ENCODE assay signal across 8 mouse cellular contexts in genomic region chr3:95134133-95134532, GRCm38 (mm10). TPM values are rescaled to one million over a fixed set of nuclear protein-coding genes. Genes with fewer than 3 reads are reported as not detected.
DNase-seq lines count a peak whose midpoint lies in the region; ATAC-seq lines count a peak whose summit lies in the region.
"Not testable (repeated sequence)": the region's sequence is repeated elsewhere in the genome, so short reads cannot be mapped to it uniquely, and the experiment has no call there.

No protein-coding gene starts in this region.

- WGBS in embryonic facial prominence, embryonic 11.5 days = no CpG with 5 or more reads among the region's 12 CpGs
- WGBS in forebrain, embryonic 14.5 days = no CpG with 5 or more reads among the region's 12 CpGs
- no CpG with 5 or more reads among the region's 12 CpGs for WGBS in heart, embryonic 16.5 days
- WGBS in intestine, embryonic 14.5 days = no CpG with 5 or more reads among the region's 12 CpGs
- no CpG with 5 or more reads among the region's 12 CpGs for WGBS in limb, embryonic 12.5 days
- no CpG with 5 or more reads among the region's 12 CpGs for WGBS in lung, embryonic 15.5 days
- WGBS in midbrain, embryonic 16.5 days = no CpG with 5 or more reads among the region's 12 CpGs
- no CpG with 5 or more reads among the region's 12 CpGs for WGBS in stomach, embryonic 16.5 days

- not testable (repeated sequence) for H3K4me1 ChIP-seq in embryonic facial prominence, embryonic 11.5 days (ENCODE audit: control insufficient read depth, insufficient read depth, low read length)
- peaks cover 11% of the 10 kb centered on the region for H3K4me1 ChIP-seq in forebrain, embryonic 14.5 days (ENCODE audit: control insufficient read depth, insufficient read depth, low read length)
- peaks cover 15% of the 10 kb centered on the region for H3K4me1 ChIP-seq in heart, embryonic 16.5 days (ENCODE audit: control insufficient read depth, insufficient read depth, low read length)
- peaks cover 14% of the 10 kb centered on the region for H3K4me1 ChIP-seq in intestine, embryonic 14.5 days (replicated peaks; ENCODE audit: control insufficient read depth, insufficient read depth, low read length)
- H3K4me1 ChIP-seq in limb, embryonic 12.5 days (replicated peaks) = peaks cover 22% of the 10 kb centered on the region
- H3K4me1 ChIP-seq in lung, embryonic 15.5 days = peaks cover 19% of the 10 kb centered on the region
- H3K4me1 ChIP-seq in midbrain, embryonic 16.5 days (ENCODE audit: control insufficient read depth, insufficient read depth, low read length) = peaks cover 20% of the 10 kb centered on the region
- peaks cover 12% of the 10 kb centered on the region for H3K4me1 ChIP-seq in stomach, embryonic 16.5 days (ENCODE audit: control insufficient read depth, insufficient read depth, low read length)

- H3K4me2 ChIP-seq in embryonic facial prominence, embryonic 11.5 days (ENCODE audit: low read depth, low read length); forebrain, embryonic 14.5 days (ENCODE audit: low read length); heart, embryonic 16.5 days (ENCODE audit: low read depth, low read length); intestine, embryonic 14.5 days (ENCODE audit: low read length); limb, embryonic 12.5 days; lung, embryonic 15.5 days; midbrain, embryonic 16.5 days (ENCODE audit: low read length); stomach, embryonic 16.5 days (ENCODE audit: low read depth, low read length): not testable (repeated sequence)

- H3K4me3 ChIP-seq in embryonic facial prominence, embryonic 11.5 days (ENCODE audit: low read depth, low read length); intestine, embryonic 14.5 days (ENCODE audit: low read depth, low read length): not testable (repeated sequence)
- H3K4me3 ChIP-seq in forebrain, embryonic 14.5 days (ENCODE audit: low read depth, low read length) = peak overlapping the region; percentile 43
- H3K4me3 ChIP-seq in heart, embryonic 16.5 days (ENCODE audit: low read length) = peak overlapping the region; percentile 89; the same call in 1 of the 2 replicates
- H3K4me3 ChIP-seq in limb, embryonic 12.5 days (replicated peaks) = peak overlapping the region; percentile 65
- peak overlapping the region; percentile 65; the same call in 1 of the 2 replicates for H3K4me3 ChIP-seq in lung, embryonic 15.5 days
- peak overlapping the region; percentile 71; the same call in 1 of the 2 replicates for H3K4me3 ChIP-seq in midbrain, embryonic 16.5 days (ENCODE audit: low read depth, low read length)
- H3K4me3 ChIP-seq in stomach, embryonic 16.5 days (replicated peaks; ENCODE audit: low read length) = peak overlapping the region; percentile 83; the same call in 1 of the 2 replicates

- not testable (repeated sequence) for DNase-seq in embryonic facial prominence, embryonic 11.5 days (ENCODE audit: low spot score); forebrain, embryonic 14.5 days (ENCODE audit: low spot score); intestine, embryonic 14.5 days (ENCODE audit: low spot score)

- H3K9me3 ChIP-seq in embryonic facial prominence, embryonic 11.5 days (replicated peaks; ENCODE audit: control insufficient read depth, low read length); forebrain, embryonic 14.5 days (replicated peaks; ENCODE audit: control insufficient read depth, low read length); heart, embryonic 16.5 days (replicated peaks; ENCODE audit: control insufficient read depth, low read length); intestine, embryonic 14.5 days (ENCODE audit: control insufficient read depth, low read length); limb, embryonic 12.5 days; lung, embryonic 15.5 days; midbrain, embryonic 16.5 days (replicated peaks; ENCODE audit: control insufficient read depth, low read length, poor library complexity, severe bottlenecking); stomach, embryonic 16.5 days (replicated peaks; ENCODE audit: control insufficient read depth, low read length): not testable (repeated sequence)

- H3K27me3 ChIP-seq in embryonic facial prominence, embryonic 11.5 days (ENCODE audit: control insufficient read depth, insufficient read depth, low read length); forebrain, embryonic 14.5 days (replicated peaks; ENCODE audit: control insufficient read depth, insufficient read depth, low read length); heart, embryonic 16.5 days (ENCODE audit: control insufficient read depth, insufficient read depth, low read length); intestine, embryonic 14.5 days (replicated peaks; ENCODE audit: control insufficient read depth, insufficient read depth, low read length); limb, embryonic 12.5 days; lung, embryonic 15.5 days; midbrain, embryonic 16.5 days (ENCODE audit: control insufficient read depth, insufficient read depth, low read depth, low read length); stomach, embryonic 16.5 days (ENCODE audit: control insufficient read depth, insufficient read depth, low read length): not testable (repeated sequence)

- ATAC-seq in embryonic facial prominence, embryonic 11.5 days (replicated peaks; ENCODE audit: insufficient number of reproducible peaks, low FRiP score, low TSS enrichment, low read depth) = peak; percentile 26
- peak; percentile 60 for ATAC-seq in forebrain, embryonic 14.5 days
- peak; percentile 23 for ATAC-seq in heart, embryonic 16.5 days (replicated peaks; ENCODE audit: extremely low read depth, insufficient read depth, low FRiP score)
- ATAC-seq in intestine, embryonic 14.5 days (replicated peaks; ENCODE audit: low FRiP score, low TSS enrichment, low read depth) = peak; percentile 56
- ATAC-seq in limb, embryonic 12.5 days (ENCODE audit: insufficient number of reproducible peaks, insufficient read depth, low FRiP score, low TSS enrichment, low read depth) = peak; percentile 48
- ATAC-seq in lung, embryonic 15.5 days (ENCODE audit: borderline replicate concordance, extremely low read depth, low FRiP score, low TSS enrichment) = peak; percentile 48; the same call in 1 of the 2 replicates
- peak; percentile 76 for ATAC-seq in midbrain, embryonic 16.5 days
- peak; percentile 21; the same call in 1 of the 2 replicates for ATAC-seq in stomach, embryonic 16.5 days (ENCODE audit: insufficient read depth, low FRiP score)

- not testable (repeated sequence) for H3K27ac ChIP-seq in embryonic facial prominence, embryonic 11.5 days (replicated peaks; ENCODE audit: low read depth, low read length); forebrain, embryonic 14.5 days (ENCODE audit: low read depth, low read length); heart, embryonic 16.5 days (ENCODE audit: low read length); intestine, embryonic 14.5 days (ENCODE audit: low read depth); limb, embryonic 12.5 days; lung, embryonic 15.5 days; midbrain, embryonic 16.5 days (ENCODE audit: low read length); stomach, embryonic 16.5 days (ENCODE audit: low read length)

- not testable (repeated sequence) for H3K9ac ChIP-seq in embryonic facial prominence, embryonic 11.5 days (replicated peaks; ENCODE audit: low read length); forebrain, embryonic 14.5 days (ENCODE audit: low read length); heart, embryonic 16.5 days (ENCODE audit: low read length); intestine, embryonic 14.5 days (ENCODE audit: low read length); limb, embryonic 12.5 days (replicated peaks); lung, embryonic 15.5 days; midbrain, embryonic 16.5 days (ENCODE audit: low read depth, low read length); stomach, embryonic 16.5 days (ENCODE audit: low read length)

- not testable (repeated sequence) for H3K36me3 ChIP-seq in embryonic facial prominence, embryonic 11.5 days (replicated peaks; ENCODE audit: control insufficient read depth, insufficient read depth, low read depth, low read length); heart, embryonic 16.5 days (ENCODE audit: control insufficient read depth, insufficient read depth); intestine, embryonic 14.5 days (ENCODE audit: control insufficient read depth, insufficient read depth, low read length); midbrain, embryonic 16.5 days (ENCODE audit: control insufficient read depth, insufficient read depth, low read length); stomach, embryonic 16.5 days (ENCODE audit: control insufficient read depth, insufficient read depth, low read length)
- peaks cover 22% of the 10 kb centered on the region for H3K36me3 ChIP-seq in forebrain, embryonic 14.5 days (ENCODE audit: control insufficient read depth, insufficient read depth, low read length)
- H3K36me3 ChIP-seq in limb, embryonic 12.5 days = peaks cover 29% of the 10 kb centered on the region
- H3K36me3 ChIP-seq in lung, embryonic 15.5 days = peaks cover 12% of the 10 kb centered on the region; the same call in 1 of the 2 replicates

RNA-seq across cellular contexts. Expression of gene Lysmd1, which starts 0.2 kb away (rescaled TPM):
- polyA plus RNA-seq in embryonic facial prominence, embryonic 11.5 days (2014; fragmentation: Nextera tagmentation; extraction: Ambion mirVana) = 13.2 and 15.1 TPM in 2 replicates
- 31.4 and 31.8 TPM in 2 replicates for polyA plus RNA-seq in forebrain, embryonic 14.5 days (2014; fragmentation: Nextera tagmentation; extraction: Ambion mirVana)
- 9.7 and 11.3 TPM in 2 replicates for polyA plus RNA-seq in heart, embryonic 16.5 days (2015; fragmentation: Nextera tagmentation; extraction: Ambion mirVana)
- 8.0 and 10.1 TPM in 2 replicates for polyA plus RNA-seq in intestine, embryonic 14.5 days (2014; fragmentation: Nextera tagmentation; extraction: Ambion mirVana)
- polyA plus RNA-seq in limb, embryonic 12.5 days (2016; fragmentation: Nextera tagmentation; extraction: Ambion mirVana) = 16.6 and 18.0 TPM in 2 replicates
- polyA plus RNA-seq in lung, embryonic 15.5 days (2015; fragmentation: Nextera tagmentation; extraction: Ambion mirVana) = 13.3 and 14.9 TPM in 2 replicates
- polyA plus RNA-seq in midbrain, embryonic 16.5 days (2015; fragmentation: Nextera tagmentation; extraction: Ambion mirVana) = 53.8 and 57.6 TPM in 2 replicates
- polyA plus RNA-seq in stomach, embryonic 16.5 days (2015; fragmentation: Nextera tagmentation; extraction: Ambion mirVana) = 13.7 and 14.5 TPM in 2 replicates

RNA-seq across cellular contexts. Expression of gene Scnm1, which starts 0.3 kb away (rescaled TPM):
- polyA plus RNA-seq in embryonic facial prominence, embryonic 11.5 days (2014; fragmentation: Nextera tagmentation; extraction: Ambion mirVana) = 71.8 and 84.0 TPM in 2 replicates
- polyA plus RNA-seq in forebrain, embryonic 14.5 days (2014; fragmentation: Nextera tagmentation; extraction: Ambion mirVana) = 99.6 and 107 TPM in 2 replicates
- polyA plus RNA-seq in heart, embryonic 16.5 days (2015; fragmentation: Nextera tagmentation; extraction: Ambion mirVana) = 54.1 and 59.2 TPM in 2 replicates
- 70.3 and 72.9 TPM in 2 replicates for polyA plus RNA-seq in intestine, embryonic 14.5 days (2014; fragmentation: Nextera tagmentation; extraction: Ambion mirVana)
- 80.7 and 83.6 TPM in 2 replicates for polyA plus RNA-seq in limb, embryonic 12.5 days (2016; fragmentation: Nextera tagmentation; extraction: Ambion mirVana)
- 64.0 and 71.4 TPM in 2 replicates for polyA plus RNA-seq in lung, embryonic 15.5 days (2015; fragmentation: Nextera tagmentation; extraction: Ambion mirVana)
- 79.5 and 79.8 TPM in 2 replicates for polyA plus RNA-seq in midbrain, embryonic 16.5 days (2015; fragmentation: Nextera tagmentation; extraction: Ambion mirVana)
- 55.8 and 58.2 TPM in 2 replicates for polyA plus RNA-seq in stomach, embryonic 16.5 days (2015; fragmentation: Nextera tagmentation; extraction: Ambion mirVana)

RNA-seq across cellular contexts. Expression of gene Tnfaip8l2, which starts 8.0 kb away (rescaled TPM):
- polyA plus RNA-seq in embryonic facial prominence, embryonic 11.5 days (2014; fragmentation: Nextera tagmentation; extraction: Ambion mirVana) = 2.0 and 2.5 TPM in 2 replicates
- 2.6 and 2.9 TPM in 2 replicates for polyA plus RNA-seq in forebrain, embryonic 14.5 days (2014; fragmentation: Nextera tagmentation; extraction: Ambion mirVana)
- 3.9 and 4.4 TPM in 2 replicates for polyA plus RNA-seq in heart, embryonic 16.5 days (2015; fragmentation: Nextera tagmentation; extraction: Ambion mirVana)
- polyA plus RNA-seq in intestine, embryonic 14.5 days (2014; fragmentation: Nextera tagmentation; extraction: Ambion mirVana) = 3.2 TPM in 2 replicates
- 1.7 and 2.2 TPM in 2 replicates for polyA plus RNA-seq in limb, embryonic 12.5 days (2016; fragmentation: Nextera tagmentation; extraction: Ambion mirVana)
- polyA plus RNA-seq in lung, embryonic 15.5 days (2015; fragmentation: Nextera tagmentation; extraction: Ambion mirVana) = 4.0 and 4.5 TPM in 2 replicates
- 2.6 and 3.2 TPM in 2 replicates for polyA plus RNA-seq in midbrain, embryonic 16.5 days (2015; fragmentation: Nextera tagmentation; extraction: Ambion mirVana)
- 5.4 and 6.5 TPM in 2 replicates for polyA plus RNA-seq in stomach, embryonic 16.5 days (2015; fragmentation: Nextera tagmentation; extraction: Ambion mirVana)

RNA-seq across cellular contexts. Expression of gene Tmod4, which starts 9.9 kb away (rescaled TPM):
- 0.28 and 0.42 TPM in 2 replicates for polyA plus RNA-seq in embryonic facial prominence, embryonic 11.5 days (2014; fragmentation: Nextera tagmentation; extraction: Ambion mirVana)
- 0.55 and 0.83 TPM in 2 replicates for polyA plus RNA-seq in forebrain, embryonic 14.5 days (2014; fragmentation: Nextera tagmentation; extraction: Ambion mirVana)
- polyA plus RNA-seq in heart, embryonic 16.5 days (2015; fragmentation: Nextera tagmentation; extraction: Ambion mirVana) = 1.9 TPM in 2 replicates
- polyA plus RNA-seq in intestine, embryonic 14.5 days (2014; fragmentation: Nextera tagmentation; extraction: Ambion mirVana) = 0.91 and 1.7 TPM in 2 replicates
- polyA plus RNA-seq in limb, embryonic 12.5 days (2016; fragmentation: Nextera tagmentation; extraction: Ambion mirVana) = 1.0 and 1.4 TPM in 2 replicates
- polyA plus RNA-seq in lung, embryonic 15.5 days (2015; fragmentation: Nextera tagmentation; extraction: Ambion mirVana) = 1.3 and 2.1 TPM in 2 replicates
- 1.1 TPM in 2 replicates for polyA plus RNA-seq in midbrain, embryonic 16.5 days (2015; fragmentation: Nextera tagmentation; extraction: Ambion mirVana)
- 2.2 and 7.3 TPM in 2 replicates for polyA plus RNA-seq in stomach, embryonic 16.5 days (2015; fragmentation: Nextera tagmentation; extraction: Ambion mirVana)

RNA-seq across cellular contexts. Expression of gene Vps72, which starts 23.3 kb away (rescaled TPM):
- polyA plus RNA-seq in embryonic facial prominence, embryonic 11.5 days (2014; fragmentation: Nextera tagmentation; extraction: Ambion mirVana) = 229 and 232 TPM in 2 replicates
- 225 and 235 TPM in 2 replicates for polyA plus RNA-seq in forebrain, embryonic 14.5 days (2014; fragmentation: Nextera tagmentation; extraction: Ambion mirVana)
- polyA plus RNA-seq in heart, embryonic 16.5 days (2015; fragmentation: Nextera tagmentation; extraction: Ambion mirVana) = 92.5 and 96.6 TPM in 2 replicates
- polyA plus RNA-seq in intestine, embryonic 14.5 days (2014; fragmentation: Nextera tagmentation; extraction: Ambion mirVana) = 143 and 149 TPM in 2 replicates
- 241 and 245 TPM in 2 replicates for polyA plus RNA-seq in limb, embryonic 12.5 days (2016; fragmentation: Nextera tagmentation; extraction: Ambion mirVana)
- 163 and 165 TPM in 2 replicates for polyA plus RNA-seq in lung, embryonic 15.5 days (2015; fragmentation: Nextera tagmentation; extraction: Ambion mirVana)
- 170 and 184 TPM in 2 replicates for polyA plus RNA-seq in midbrain, embryonic 16.5 days (2015; fragmentation: Nextera tagmentation; extraction: Ambion mirVana)
- polyA plus RNA-seq in stomach, embryonic 16.5 days (2015; fragmentation: Nextera tagmentation; extraction: Ambion mirVana) = 102 and 123 TPM in 2 replicates

Comparison
In these comparisons a context has a peak if more than half of its experiments do, and no peak if none do; other contexts are left out.
1. ATAC-seq: peak in every context shown above with its lines; median percentile 76 in midbrain, embryonic 16.5 days; 60 in forebrain, embryonic 14.5 days; 56 in intestine, embryonic 14.5 days; 48 in limb, embryonic 12.5 days; 48 in lung, embryonic 15.5 days; 26 in embryonic facial prominence, embryonic 11.5 days; 23 in heart, embryonic 16.5 days; 21 in stomach, embryonic 16.5 days.